Mouse (Mus musculus): ENCODE results near the gene Zbtb9.

Zbtb9 gene

DNA sequence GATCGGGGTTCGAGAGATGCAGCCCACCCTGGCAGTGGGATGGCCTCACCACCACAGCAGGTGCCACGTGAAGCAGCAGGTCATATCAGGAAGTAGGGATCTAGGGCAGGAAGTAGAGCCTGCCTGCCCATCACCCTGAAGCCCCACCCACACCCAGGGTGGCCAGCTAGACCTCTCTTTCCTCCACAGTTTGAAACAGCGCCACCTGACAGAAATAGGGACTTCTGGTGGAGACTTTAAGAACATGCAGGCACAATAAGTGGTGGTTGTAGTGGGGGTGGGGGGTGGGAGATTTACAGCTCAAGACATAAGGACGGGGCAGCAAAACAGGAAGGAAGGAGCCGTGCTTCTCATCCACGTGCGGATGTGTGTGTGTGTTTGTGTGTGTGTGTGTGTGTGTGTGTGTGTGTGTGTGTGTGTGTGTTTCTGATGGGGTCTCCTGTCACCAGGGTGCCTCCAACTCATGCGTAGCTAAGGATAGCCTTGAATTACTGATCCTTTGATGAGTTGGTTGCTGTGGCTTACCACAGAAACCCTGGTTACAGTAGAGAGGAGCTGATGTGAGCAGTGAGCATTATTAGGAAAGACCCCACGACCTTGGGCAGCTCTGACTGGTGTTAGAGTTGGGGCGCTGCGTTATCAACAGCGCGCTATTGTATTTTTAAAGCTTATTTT, 39.2 kb downstream of the Zbtb9 start:
- no peak for DNase-seq (ENCODE audit: low spot score)

DNA sequence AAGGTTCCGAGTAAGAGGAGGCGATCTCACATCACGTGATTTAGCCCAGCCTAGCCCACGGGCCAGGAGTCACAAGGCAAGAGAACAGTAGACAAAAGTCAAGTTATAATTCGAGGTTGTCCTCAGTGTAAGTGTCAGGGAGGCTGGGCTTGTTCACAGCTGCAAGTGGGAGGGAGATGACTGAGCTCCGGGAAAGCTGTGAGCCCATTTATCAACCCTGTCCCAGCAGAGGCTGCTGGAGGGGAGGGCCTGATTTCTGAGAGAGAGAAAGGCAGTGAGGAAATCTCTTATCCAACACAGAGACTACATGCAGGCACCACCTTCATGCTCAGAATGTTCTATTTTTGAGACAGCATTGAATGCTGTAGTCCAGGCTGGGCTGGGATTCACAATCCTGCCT, 39.9 kb downstream of the Zbtb9 start:
- DNase-seq (ENCODE audit: low spot score) = peak; percentile 31

DNA sequence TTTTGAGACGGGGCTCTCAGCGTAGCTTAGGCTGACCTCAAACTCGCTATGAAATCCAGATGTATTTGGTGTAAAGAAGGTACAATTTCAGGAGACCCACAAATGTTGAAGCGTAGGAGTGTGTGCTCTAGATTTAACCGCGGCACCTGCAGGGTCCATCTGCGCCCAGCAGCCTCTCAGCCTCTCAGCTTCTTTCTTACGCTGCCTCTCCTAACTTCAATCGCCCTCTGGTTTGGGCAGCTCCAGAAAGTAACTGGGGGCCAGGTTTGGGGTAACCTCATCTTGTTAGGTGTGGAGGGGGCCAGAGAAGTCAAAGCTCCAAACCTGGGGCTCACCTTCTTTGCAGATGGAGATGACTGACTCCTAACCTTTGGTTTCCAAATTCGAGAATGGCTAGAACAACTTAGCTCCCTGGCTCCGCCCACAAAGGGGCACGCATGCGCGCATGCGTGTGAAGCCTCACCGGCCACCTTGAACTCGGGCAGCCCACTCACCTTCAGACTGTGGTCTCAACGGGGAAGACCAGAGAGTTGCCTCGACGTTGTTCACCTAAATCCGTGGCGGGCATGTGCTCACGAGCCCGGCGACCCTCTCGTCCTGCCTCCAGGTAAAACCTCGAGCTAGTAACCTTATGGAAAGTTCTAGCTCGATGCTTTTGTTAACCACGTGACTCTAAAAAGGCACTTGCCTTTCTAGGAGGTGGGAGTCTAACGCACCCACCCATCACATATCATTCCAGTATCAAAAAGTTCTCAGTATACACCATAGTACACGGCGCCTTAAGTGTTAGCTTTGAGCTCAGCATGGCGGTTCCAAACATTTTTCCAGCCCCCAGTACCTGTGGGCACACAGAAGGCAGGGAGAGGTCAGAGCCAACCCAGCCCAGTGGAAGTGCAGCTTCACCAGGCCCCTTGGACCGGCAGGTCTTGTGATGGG, 44.9 kb downstream of the Zbtb9 start:
- peak; percentile 95 for DNase-seq (ENCODE audit: low spot score)

DNA sequence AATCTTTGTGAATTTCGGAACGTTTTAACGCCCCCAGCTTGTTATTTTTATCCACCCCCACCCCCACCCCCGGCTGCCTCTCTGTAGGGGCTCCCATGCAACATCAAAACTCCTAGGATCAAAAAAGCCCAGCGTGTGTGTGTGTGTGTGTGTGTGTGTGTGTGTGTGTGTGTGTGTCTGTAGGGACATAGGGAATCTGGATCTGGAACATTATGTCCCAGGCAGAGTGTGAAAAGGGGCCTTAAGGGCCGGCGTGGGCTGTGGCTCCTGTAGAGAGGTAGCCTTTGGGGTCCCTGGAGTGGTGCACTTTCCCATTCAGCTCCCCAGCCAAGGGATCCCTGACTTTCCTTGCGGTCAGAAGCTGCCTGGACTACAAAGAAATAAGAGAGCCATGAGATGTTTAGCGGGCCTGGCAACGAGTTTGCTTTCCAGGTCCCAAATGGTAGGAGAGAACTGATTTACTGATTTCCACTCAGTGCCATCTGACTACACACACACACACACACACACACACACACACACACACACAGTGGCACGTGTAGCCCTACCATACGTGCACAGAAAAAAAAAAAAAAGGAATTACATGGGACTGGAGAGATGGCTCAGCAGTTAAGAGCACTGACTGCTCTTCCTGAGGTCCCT, 45.7 kb downstream of the Zbtb9 start:
- no peak for DNase-seq (ENCODE audit: low spot score)

DNA sequence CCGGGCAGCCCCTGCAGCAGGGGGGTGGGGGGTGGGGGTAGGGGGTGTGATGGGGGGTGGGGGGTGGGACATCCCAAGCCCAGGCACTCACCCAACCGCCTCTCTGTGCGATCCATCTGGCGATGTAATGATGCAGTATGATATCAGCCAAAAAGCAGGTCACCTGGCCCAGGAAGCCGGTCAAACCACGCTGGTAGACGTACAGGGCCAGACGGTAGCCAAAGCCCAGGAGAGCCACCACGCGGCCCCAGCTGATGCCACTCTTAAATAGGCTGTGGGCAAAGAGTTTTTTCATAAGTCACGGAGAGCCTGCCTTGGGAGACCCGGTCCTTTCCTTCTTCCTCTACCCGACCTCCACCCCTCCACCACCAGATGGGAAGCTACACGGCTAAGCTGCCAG, 48.1 kb downstream of the Zbtb9 start:
- no peak for DNase-seq (ENCODE audit: low spot score)

DNA sequence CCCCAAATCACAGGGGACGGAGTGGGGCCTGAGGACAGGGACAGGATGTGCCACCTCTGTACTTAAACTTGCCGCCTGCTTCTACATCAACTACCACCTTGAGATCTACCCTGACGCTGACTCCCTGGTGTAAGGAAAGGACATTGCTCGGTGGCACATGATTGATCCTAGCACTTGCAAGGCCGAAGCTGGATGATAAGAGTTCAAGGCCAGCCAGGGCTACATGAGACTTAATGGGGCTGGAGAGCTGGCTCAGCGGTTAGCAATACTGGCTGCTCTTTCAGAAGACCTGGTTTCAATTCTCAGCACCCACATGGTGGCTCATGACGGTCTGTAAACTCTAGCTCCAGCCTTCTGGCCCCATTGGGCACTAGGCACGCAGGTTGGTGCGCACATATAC, 48.8 kb downstream of the Zbtb9 start:
- DNase-seq (ENCODE audit: low spot score) = no peak

DNA sequence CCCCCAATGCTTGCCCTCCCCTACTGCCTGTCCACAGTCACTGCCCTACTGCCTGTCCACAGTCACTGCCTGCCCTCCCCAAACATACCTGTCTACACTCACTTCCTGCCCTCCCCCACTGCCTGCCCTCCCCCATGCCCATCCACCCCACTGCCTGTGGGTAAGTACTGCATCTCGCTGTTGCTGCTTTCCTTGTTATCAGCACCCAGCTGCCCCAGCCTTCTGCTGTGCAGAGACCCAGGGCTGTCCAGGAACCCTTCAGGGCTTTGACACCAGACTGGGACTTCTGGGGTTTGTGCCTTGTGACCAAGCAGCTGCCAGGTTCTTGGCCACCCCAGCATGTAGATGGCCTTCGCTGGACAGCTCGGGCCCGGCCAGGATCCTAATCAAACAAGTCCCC, 50.4 kb downstream of the Zbtb9 start:
- no peak for DNase-seq (ENCODE audit: low spot score)

DNA sequence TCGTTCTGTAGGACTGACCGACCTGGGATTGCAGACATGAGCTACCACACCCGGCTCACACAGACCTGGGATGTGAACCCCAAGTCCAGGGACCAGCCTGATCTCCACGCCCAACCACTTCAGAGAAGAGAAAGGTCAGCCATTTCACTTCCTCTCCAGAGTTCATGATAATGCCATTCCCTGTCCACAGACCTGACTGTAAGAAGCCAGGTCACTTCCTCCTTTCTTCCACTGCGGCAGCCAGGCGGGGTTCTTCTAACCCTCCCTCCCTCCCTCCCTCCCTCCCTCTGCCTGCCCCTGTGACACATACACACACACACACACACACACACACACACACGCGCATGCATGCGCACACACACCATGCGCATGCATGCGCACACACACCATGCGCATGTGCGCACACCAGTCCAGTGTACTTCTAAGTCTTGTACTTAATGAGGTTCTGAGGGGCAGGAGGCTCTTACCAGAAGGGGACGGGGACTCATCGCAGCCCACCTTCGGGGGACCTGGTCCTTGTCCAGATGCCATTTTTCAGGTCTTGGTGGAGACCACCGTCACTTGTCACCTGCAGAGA, 52.4 kb downstream of the Zbtb9 start:
- DNase-seq (ENCODE audit: low spot score) = no peak

DNA sequence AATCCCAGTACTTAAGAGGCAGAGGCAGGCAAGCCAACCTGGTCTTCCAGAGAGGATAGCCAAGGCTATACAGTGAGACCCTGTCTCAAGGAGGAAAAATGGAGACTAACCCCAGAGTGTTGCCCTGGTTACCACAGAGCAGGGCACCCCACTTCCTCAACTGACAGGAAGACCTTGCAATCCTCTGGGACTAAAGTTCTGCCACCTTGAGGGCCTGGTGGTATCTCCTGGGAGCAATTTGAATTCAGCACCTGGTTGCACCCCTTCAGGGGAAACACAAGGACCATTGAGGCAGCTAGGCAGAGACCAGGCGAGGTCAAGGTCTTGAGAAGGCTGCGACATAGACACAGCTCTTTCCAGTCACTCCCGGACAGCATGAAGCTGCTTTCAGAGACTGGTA, 53.0 kb downstream of the Zbtb9 start:
- DNase-seq (ENCODE audit: low spot score) = no peak

DNA sequence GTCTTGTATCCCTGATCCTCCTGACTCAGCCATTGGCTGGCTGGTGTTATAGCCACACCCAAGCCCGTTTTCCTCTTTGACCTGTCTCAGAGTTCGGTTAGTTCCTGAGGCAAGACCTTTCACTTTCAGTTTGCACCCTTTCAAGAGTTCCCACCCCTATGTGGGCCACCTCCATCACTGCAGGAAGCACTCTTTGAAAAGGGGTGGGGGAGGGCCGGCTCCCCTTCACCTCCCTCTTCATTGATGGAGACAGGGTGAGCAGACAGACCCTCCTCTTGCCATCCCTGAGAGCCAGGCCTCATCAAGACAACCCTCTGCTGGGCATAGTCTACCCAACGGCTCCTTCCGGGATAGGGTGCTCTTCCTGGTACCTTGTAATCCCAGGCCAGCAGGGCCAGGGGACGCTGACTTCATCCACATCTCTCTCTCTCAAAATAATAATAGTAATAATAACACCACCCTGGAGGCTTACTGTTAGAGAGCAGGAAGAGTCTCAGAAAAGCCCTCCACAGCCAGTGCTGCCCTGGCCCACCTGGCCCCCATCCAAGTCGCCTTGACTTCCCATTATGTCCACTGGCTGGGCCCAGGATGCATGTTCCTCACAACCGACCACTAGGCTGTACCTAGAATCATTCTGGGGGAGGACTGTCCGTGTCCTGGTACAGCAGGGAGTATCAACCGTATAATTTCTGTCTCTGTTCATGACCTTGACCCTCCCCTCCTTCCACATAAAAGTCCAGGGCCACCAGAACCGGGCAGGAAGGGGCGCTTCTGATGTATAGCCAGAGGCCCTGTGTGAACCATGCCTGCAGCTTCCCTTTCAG, 54.7 kb downstream of the Zbtb9 start:
- peak; percentile 39 for DNase-seq (ENCODE audit: low spot score)

DNA sequence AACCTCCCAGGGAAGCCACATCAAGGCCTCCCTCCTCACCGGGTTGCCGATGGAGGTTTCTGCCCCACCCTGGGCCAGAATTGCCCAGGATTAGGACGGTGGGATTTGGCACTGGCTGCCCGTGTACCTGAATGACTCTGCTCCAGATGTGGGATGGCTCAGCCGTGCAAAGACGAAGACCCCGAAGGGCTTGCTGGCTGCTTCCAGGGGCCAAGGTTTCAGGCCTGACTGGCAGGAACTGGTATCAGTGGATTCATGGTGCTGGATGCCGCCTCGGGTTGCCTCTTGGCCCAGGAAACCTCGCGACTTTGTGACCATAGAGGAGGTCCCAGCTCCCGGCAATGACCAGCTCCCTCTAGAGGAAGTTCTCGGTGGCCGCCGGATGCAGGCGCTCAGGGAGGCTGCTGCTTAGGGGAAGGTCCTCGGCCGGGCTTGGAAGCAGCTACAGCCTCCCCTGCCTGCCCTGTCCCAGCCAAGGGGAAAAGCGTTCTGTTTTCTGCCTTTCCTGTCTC, 55.4 kb downstream of the Zbtb9 start:
- peak; percentile 93 for DNase-seq (ENCODE audit: low spot score)

DNA sequence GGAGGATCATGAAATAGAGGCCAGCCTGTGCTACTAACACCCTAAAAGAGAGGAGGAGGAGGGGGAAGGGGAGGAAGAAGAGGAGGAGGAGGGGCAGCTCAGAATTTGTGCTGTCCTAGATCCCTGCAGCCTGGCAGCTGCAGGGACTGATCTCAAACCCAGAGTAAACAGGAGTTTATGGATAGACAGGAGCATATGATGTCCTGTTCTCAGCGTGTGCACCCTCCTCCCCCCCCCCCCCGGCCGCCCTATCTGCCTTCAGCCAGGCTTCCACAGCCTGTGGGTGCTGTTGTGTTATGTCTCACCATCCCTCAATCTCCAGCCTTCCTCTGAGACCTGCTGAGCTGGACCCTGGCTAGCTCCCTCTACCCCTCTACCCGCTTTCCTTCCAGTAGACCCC, 55.9 kb downstream of the Zbtb9 start, which contains the start of gene Bak1:
TSS of gene Bak1 (minus strand) at position 101 of the 400 bp plus-strand sequence.
- no peak for DNase-seq (ENCODE audit: low spot score)

DNA sequence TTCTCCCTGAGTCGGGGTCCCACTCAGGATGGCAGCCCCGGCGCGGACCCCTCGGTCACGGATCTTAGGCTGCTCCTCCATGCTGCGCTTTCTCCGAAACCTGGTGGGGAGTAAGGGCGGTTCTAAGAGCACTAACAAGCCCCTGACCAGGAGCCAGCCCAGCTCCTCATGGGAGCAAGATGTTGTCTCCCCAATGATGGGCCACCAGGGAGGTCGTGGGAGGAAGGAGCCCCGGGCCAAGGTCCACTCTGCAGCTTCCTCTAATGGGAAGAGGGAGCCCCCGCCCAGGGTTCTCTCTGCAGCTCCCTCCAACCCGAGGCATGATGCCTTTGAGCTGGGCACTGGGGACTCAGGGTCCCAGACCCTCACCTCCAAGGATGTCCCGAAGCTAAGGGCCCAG, 56.5 kb downstream of the Zbtb9 start:
- DNase-seq (ENCODE audit: low spot score) = no peak

DNA sequence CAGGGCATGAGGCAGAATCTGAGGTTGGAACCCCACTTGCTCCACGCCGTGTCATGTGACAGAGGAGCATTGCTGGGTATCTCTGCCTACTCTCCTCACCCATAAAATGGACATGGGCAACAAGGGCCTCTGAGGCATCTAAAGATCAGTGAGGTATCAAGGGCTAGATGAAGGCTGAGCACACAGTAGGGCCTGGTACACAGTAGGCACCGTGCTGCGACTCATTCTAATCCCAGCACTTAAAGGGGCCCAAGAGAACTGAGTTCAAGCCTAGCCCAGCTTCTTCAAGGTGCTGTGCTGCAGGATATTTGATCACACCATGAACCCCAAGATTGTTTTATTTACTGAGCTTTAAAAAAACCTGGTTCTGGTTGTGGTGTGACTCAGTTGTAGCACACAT, 57.9 kb downstream of the Zbtb9 start:
- DNase-seq (ENCODE audit: low spot score) = no peak

DNA sequence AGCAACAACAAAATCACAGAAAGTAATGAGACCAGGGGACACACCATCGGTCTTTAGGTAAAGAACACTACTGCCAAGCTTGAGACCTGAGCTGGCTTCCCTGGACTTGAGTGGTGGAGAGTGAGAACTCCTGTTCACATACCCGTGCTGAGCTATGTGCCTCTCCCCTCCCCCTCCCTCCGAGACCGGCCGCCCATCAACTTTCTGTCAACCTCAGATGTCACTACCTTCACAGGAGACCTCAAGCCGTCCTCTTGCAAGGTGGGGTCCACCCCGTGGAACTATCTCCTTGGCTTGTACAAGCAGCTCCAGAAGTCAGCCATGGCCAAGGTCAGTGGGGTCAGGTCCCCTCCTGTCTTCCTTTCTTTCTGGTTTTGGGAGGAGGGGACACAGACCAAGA, 59.4 kb downstream of the Zbtb9 start:
- no peak for DNase-seq (ENCODE audit: low spot score)

DNA sequence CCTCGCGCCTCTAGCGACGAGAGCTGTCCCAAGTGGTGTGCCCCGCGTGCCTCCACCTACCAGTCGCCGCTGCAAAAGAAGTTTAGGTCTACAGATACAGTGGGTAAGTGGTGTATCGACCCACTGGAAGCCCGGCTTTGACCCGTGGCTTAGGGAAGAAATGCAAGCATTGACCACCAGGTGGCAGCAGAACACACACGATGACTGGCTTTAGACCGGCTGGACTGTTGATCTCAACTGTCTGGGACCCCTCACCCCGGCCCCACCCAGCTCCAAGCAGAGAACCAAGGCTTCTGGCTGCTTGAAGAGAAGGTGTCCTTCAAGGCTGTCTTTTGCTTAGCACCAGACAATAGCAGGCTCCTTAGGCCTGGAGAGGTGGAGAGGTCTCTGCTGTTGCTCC, 59.9 kb downstream of the Zbtb9 start:
- DNase-seq (ENCODE audit: low spot score) = peak; percentile 96

DNA sequence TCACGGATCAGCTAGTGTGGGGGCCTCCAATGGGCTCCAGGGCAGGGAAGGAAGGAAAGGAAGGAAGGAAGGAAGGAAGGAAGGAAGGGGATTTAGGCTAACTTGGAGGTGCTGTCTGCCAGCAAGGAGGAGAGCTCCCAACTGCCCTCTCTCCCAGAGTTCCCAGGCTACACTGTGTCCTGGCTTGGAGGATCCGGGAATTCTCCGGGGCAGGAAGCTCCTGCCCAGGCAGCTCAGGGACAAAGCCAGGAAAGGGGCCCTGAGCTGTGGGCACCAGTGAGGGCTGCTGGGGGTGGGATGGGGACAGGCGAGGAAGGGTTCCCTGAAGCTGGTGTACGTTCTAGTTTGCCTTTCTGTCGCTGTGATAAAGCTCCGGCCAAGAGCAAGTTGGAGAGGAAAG, 63.5 kb downstream of the Zbtb9 start:
- no peak for DNase-seq (ENCODE audit: low spot score)

DNA sequence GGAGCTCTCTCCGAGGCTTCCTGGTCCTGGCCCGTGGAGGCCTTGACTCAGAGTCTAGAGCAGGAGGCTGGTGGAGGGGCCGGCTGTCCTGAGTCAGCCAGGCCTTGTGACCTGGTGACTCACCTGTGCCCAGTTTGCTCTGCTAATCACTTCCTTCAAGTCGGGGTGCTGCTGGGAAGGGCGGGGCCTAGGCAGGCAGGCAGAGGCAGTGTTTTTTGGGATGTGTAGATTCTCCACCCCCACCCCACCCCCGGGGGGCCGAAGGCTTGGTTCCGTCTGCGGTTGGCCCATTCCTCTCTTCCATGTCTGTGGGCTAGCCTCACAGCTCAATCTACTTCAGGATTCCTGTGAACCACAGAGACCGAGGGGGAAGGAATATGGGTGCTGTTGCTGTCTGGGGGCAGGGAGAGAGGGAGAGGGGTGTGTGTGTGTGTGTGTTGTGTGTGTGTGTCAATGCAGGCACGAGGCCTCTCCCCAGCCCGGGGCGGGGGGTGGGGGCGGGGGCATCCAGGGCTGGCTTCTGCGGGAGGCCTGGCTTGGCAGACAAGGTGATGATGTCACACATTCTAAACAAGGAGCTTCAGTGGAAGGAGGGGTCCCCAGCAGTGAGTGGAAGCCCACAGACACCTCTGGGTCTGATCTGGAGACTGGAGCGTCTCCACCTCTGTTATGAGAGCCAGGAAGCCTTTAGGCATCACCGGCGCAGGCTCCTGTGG, 65.5 kb downstream of the Zbtb9 start:
- DNase-seq (ENCODE audit: low spot score) = no peak

DNA sequence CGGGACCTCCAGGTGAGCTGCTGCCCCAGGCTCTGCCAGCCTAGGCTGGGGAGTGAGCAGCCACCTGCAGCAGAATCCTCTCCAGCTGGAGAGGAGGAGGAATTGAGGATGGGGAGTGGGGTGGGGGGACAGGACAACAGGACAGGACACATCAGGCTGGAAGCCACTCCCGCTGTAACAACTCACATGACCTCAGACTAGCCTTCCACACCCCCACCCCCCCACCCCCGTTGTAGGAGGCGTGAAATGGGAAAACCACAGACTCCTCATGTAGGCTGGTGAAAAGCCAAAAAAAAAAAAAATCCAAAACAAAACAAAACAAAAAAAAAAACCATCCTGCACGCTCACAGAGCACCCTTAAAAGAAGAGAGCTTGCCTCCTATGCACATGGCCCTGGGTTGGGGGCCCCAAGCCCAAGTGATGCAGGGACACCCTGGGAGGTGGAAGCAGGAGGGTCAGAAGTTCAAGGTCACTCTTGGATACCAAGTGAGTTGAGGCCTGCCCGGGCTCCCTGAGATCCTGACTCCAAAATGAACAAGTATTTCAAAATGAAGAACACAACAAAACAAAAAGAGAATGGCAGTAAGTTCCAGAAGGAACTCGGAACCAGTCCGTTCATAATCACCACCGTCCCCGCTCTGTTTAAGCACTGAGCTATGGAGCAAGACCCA, 66.6 kb downstream of the Zbtb9 start:
- no peak for DNase-seq (ENCODE audit: low spot score)

Data from embryo, embryonic 10.5 days (tissue).